Mouse (Mus musculus): Measurements from ENCODE around the gene Rras2.

- TF ChIP-seq POLR2A (IDR thresholded peaks at IDR 0.05; ENCODE audit: extremely low read depth, insufficient read depth, low read length) (no peak), CTCF (IDR thresholded peaks at IDR 0.05; ENCODE audit: extremely low read depth, insufficient read depth, low read length) (no peak)
Observed at GRCm38 (mm10) chr7:114060445-114060844, 57.1 kb downstream of the Rras2 start.
